Mouse (Mus musculus) gonadal fat pad, adult 2 months (tissue): ENCODE measurements around the gene Mcts2. TPM values are rescaled to one million over a fixed set of nuclear protein-coding genes. Genes with fewer than 3 reads are reported as not detected.
"Not testable (repeated sequence)": the region's sequence is repeated elsewhere in the genome, so short reads cannot be mapped to it uniquely, and the experiment has no call there.

Source experiments
- DNase-seq: peaks from one replicate; pipeline ENCODE4 v3.0.0-alpha.2; 2012; ENCODE audit warnings: low read depth
- polyA plus RNA-seq: library from polyadenylated mRNA; depleted of rRNA; stranded (reverse); fragments of >200 nt; gene quantifications from 2 replicates; pipeline ENCODE4 v1.2.3, GENCODE M21; 2012; rRNA removed

The Mcts2 gene
- 7.6 and 9.0 TPM in 2 replicates for polyA plus RNA-seq

- peak; percentile 45 for DNase-seq
Observed at GRCm38 (mm10) chr2:152686806-152687267, at the start of gene Mcts2. Gene Mcts2, plus strand, starts transcription at chr2:152687035.

DNA sequence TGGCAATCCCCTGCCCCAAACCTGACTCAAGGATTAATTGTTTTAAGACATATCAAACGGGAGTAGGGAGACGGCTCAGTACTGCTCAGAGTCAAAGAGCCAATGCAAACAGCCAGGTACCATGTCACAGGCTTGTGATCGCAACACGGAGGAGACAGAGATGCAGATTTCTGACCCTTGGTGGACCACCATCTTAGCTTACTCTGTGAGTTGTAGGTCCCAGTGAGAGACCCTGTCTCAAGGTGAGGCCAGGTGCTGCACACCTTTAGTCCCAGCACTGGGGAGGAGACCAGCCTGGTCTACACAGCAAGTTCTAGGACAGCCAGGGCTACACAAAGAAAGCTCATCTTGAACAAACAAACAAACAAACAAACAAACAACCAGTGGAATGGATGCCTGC is 49.5 kb upstream of the Mcts2 start:
- DNase-seq: no peak

- DNase-seq: no peak
Observed at GRCm38 (mm10) chr2:152638865-152639264, 48.0 kb upstream of the Mcts2 start.

DNA sequence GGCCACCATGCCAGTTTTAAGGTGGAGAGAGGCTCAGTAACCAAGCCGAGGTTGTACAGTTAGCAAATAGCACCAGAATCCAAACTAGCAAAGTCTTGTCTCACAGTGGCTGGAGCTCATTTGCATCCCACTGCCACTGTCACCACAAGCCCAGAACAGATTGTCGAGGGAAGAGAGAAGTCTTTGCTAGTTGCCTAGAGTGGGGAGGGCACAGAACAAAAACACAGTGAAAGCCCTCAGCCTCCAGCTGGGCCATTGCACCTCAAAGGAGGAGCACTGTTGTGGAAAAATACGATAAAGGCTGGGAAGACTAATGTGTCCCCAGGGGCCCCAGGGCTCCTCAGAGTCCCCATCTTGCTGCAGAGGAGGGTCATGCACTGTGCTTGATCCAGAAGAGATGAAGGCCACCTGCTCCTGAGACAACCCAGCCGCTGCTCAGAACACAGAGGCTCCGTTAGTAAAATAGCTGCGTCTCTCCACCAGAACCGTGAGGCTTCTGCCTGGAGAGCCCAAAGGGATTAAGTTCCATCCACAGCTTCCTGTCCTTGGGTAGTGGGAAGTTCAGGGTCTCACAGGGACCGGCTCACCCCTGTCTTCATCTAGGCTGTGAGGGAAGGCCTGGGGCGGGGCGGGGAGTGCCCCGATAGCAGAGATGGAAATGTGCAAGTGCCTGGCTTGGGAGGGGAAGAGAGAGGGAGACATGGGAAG is 47.3 kb upstream of the Mcts2 start:
- DNase-seq: no peak

- DNase-seq: no peak
Observed at GRCm38 (mm10) chr2:152652901-152653620, 33.8 kb upstream of the Mcts2 start.

- DNase-seq: no peak
Observed at GRCm38 (mm10) chr2:152653874-152654715, 32.7 kb upstream of the Mcts2 start.

DNA sequence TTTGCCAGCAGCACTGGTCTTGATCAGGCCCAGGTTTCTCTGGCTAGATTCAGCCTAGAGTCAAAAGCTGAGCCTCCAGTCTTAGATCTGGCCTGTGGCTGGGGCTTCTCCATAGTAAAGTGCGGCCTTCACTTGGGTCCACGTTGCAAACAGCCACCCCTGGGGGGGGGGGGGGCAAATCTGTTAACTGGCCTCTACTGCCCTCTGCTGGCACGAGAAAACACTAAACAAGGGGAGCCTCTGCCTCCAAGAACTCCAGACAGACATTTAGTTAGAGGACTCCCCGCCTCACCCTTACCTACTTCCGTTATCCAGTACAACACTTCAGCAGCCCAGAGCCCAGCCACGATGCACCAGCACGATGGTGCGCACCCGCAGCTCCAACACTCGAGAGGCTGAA is 29.4 kb upstream of the Mcts2 start:
- no peak for DNase-seq

GRCm38 (mm10) chr2:152661163-152661562 is 25.7 kb upstream of the Mcts2 start:
- no peak for DNase-seq

DNA sequence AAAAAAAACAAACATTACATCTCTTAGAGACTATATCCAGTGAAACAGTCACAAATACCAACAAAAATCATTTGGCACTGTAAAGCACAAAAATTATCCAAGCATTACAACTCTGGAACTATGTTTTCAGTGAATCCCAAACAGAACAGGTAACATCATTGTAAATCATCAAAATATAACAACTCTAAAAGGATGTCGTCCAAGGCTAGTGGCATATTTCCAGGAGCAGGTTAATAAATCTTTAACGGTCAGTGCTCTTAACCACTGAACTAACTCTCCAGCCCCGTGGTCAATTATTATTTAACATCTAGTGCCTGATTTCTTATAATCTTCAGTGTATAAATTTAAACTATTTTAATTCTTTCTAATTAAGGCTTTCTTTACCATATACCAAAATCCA is 20.6 kb upstream of the Mcts2 start:
- not testable (repeated sequence) for DNase-seq

GRCm38 (mm10) chr2:152669256-152669638 is 17.6 kb upstream of the Mcts2 start, which contains the start of gene H13:
Gene H13, plus strand, starts transcription at chr2:152669461.
- DNase-seq: peak; percentile 42

- DNase-seq: no peak
Observed at GRCm38 (mm10) chr2:152669639-152670484, 17.0 kb upstream of the Mcts2 start.

DNA sequence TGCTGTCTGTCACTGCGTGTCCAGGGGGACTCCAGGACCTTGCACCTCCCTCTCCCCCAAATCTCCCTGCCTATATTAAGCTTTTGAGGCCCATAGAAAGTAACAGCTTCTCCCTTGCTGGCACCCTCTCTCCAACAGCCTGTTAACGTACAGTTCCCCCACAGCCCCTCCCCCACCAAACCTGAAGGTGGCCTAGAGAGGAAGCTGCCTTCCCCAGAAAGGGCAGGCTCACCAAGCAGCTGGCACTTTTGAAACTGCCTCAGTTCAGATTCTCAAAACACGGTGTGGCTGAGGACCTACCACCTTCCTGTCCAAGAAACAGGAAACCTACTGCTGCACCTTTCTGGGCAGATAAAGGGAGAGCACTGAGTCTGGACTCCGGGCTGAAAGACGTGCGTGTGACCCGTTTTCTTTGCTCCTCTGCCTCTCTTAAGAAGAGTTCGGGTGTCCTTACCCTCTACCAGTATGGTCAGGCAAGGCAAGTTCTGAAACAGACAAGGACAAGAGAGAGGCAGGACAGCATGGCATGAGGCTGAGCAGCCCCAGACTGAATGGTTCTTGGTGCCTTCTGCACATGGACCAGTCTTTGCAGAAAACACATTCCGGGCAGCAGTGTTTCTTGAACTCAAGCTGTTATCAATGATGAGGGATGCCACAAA is 15.7 kb upstream of the Mcts2 start:
- no peak for DNase-seq

GRCm38 (mm10) chr2:152671642-152671999 is 15.2 kb upstream of the Mcts2 start:
- DNase-seq: no peak

GRCm38 (mm10) chr2:152672166-152672565 is 14.7 kb upstream of the Mcts2 start:
- DNase-seq: no peak

DNA sequence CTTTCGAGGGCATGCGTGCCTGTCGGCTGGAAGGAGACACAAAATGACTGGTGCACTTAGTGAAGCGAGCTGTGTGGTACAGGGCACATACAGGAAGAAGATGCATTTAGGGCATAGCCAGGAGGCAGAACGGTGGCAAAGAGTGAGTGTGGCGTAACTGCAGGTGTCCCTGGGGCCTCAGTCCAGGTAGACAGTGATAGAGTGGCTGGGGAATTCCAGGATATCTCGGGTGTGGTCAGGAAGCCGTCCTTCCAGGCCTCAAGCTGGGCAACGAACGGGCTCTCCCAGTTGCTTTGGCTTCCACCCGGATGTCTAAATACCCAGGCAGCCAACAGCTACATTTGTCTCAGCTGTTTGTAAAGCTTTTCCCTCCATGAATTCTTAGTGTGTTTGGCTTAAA is 12.7 kb upstream of the Mcts2 start:
- no peak for DNase-seq

DNA sequence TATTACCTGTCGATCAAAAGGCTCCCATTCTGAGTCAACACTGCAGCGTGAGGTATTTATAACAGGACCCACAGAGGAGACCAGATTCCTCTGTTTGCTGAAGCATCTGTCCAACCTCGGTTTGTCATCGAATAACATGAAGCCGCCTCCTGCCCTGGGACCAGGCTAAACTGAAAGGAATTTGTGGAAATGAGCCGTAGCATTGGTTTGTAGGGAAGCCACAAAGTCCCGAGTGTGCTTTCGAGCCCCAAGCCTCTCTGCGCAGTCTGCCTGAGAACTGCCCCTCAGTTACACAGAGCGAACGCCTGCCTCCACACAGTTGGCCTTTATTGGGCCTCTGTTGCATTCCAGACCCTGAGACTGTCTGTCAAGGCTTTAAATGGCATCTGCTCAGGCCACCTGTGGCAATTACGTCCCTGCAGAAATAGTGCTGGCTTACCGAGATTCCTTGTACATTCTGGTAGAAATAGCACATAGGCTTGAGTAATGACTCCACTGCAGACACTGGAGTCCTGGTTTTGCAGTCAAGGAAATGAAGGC is 11.5 kb upstream of the Mcts2 start:
- DNase-seq: no peak

DNA sequence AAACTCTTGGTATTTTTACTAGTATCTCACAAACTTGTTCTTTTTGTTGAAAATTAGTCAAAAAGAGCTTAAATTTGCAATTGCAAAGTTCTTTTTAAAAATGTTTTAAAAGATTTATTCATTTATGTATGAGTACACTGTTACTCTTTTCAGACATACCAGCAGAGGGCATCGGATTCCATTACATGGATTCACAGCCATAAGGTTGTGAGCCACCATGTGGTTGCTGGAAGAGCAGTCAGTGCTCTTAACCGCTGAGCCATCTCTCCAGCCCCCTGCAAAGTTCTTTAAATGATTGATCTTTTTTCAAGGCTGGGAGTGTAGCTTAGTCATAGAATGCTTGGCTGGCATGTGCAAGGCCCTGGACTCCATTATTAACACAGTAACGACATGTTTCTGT is 8.5 kb upstream of the Mcts2 start:
- DNase-seq: no peak

GRCm38 (mm10) chr2:152678925-152679324 is 7.9 kb upstream of the Mcts2 start:
- DNase-seq: no peak

DNA sequence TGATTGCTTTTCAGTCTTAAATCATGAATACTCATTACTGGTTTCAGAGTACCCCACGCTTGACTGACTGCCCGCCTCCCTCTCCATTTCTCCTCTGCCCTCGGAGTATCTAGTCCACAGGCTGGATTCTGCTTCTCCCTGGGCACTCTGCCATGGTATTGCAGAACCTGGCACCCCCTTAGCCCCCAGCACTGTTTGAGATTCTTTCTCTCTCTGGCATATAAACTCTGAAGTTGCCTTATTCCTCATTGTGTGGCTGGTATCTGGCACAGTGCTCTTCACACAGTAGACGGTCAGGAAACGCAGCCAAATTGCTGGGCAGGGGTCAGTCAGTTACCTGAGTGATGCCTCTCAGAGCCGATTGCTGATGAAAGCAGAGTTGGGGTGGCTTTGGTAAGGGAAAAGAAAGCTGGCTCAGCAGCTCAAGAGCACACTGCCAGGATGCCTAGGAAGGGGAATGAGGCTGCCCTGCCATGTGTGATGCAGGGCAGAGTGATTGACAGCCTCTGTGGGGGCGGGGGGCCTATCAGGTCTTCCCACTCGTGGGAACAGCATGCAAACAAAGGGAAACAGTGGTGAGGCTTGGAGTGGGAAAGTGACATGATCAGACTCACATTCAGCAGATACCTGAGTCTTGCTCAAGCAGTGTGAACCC is 7.0 kb upstream of the Mcts2 start:
- no peak for DNase-seq

DNA sequence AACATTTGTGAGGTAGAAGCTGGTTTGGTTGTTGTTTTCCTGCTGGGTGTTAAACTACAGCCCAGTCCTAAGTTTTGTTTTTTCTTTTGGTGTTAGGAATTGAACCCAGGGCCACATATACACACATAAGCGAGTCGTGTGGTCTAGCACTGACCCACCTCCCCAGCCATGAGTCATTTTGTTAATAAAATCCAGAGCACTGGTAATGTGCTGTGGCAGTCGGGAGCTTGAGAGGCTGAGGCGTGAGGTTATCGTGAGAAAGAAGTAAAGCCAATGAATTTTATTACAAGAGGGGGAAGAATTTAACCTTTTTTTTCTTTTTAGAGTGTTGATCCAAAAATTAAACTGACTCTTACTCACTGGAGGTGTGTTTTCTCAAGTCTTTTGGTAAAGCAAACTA is 3.7 kb upstream of the Mcts2 start:
- no peak for DNase-seq
